Mouse (Mus musculus): Measurements from ENCODE around the gene Polg.

The Polg gene

GRCm38 (mm10) chr7:79466053-79466901, at the start of gene Polg:
Polg (minus strand) TSS chr7:79466362.
- peak; percentile 98 for DNase-seq (ENCODE audit: low read depth, low spot score)

- DNase-seq (ENCODE audit: low read depth, low spot score), result no peak
Observed at GRCm38 (mm10) chr7:79515861-79516260, 49.7 kb upstream of the Polg start.

DNA sequence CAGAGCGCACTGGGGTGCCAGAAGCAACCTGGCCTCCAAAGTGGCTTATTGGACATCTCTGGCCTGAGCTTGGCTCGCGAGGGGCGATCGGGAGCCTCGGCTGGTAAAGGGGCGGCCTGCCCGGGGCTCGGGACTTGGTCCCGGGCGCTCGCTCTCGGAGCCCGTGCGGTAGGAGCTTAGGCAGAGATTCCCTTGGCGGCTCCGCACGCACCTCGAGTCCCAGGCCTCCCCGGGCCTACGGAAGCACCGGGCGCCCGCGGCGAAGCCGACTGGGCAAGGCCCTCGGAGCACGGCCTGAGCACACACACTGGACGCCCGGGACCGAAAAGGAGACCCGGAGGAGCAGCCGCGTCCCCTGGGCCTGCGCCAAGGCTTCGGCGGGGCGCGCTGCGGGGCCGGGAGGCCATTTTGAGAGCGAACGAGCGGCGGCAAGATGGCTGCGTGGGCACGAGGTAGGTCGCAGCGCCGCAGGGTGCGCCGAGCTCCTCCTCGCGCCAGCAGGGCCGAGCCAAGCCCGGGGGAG, 49.1 kb upstream of the Polg start:
- no peak for DNase-seq (ENCODE audit: low read depth, low spot score)

DNA sequence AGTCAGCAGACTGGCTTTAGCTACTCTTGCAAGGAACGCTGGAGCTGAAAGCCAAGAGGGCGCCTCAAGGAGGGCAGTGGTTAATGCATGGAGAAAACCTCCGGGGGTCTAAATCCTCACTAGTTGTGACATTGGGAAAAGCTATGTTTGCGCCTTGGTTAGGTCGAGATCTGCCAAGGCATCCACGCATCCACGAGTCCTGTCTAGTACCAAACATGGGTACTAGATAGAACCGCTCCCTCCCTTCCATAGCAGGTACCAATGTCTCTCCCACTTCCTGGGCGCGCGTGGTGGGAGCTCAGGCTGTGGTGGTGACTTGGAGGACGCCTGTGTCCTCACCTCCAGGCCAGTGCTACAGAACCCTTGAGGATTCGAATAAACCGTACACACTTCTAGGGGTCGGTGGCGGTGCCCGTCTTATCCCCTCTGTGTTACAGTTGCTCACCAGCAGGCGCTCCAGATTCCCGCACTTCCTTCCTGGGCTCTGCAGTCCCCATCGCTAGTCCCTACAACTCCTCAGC, 48.3 kb upstream of the Polg start:
- no peak for DNase-seq (ENCODE audit: low read depth, low spot score)

- DNase-seq (ENCODE audit: low read depth, low spot score), result no peak
Observed at GRCm38 (mm10) chr7:79513466-79513865, 47.3 kb upstream of the Polg start.

DNA sequence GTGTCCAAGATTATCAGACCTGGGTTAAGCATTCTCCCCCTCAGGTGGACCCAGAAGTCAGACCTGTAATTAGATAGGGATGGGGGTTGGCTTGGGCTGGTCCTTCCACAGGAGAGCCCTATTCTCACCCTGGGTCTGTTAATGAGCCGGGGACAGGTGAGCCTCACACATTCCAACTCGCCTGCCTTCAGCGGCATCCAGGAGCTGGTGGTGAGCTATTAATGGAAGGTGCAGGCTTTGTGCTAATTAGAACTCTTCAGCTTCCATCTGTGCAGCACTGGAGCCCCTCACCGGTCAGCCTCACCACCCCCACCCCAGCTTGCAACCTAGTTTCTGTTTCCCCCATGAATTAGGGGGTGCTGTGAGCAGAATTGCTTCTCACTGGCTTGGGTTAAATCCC, 46.3 kb upstream of the Polg start:
- no peak for DNase-seq (ENCODE audit: low read depth, low spot score)

GRCm38 (mm10) chr7:79511656-79512055, 45.5 kb upstream of the Polg start:
- DNase-seq (ENCODE audit: low read depth, low spot score), result no peak

DNA sequence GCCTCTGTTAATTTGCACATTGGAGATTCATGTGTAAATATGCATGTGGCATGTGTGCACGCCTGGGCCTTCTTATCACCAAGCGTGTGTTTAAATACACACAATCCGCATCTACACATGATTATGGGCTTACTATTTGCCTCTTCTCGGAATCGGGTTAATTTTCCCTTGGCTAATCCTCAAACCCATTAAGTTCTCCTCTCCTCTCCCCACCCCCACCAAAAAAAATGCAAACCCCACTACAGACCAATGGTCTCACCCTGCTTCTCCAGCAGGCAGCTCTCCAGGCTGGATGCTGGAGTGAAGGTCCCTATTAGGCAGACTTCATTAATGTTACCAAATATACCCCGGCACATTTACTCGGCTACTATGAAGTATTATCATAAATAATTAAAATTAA, 45.0 kb upstream of the Polg start:
- DNase-seq (ENCODE audit: low read depth, low spot score), result no peak

- DNase-seq (ENCODE audit: low read depth, low spot score), result no peak
Observed at GRCm38 (mm10) chr7:79510686-79511085, 44.5 kb upstream of the Polg start.

GRCm38 (mm10) chr7:79509710-79510109, 43.5 kb upstream of the Polg start:
- no peak for DNase-seq (ENCODE audit: low read depth, low spot score)

DNA sequence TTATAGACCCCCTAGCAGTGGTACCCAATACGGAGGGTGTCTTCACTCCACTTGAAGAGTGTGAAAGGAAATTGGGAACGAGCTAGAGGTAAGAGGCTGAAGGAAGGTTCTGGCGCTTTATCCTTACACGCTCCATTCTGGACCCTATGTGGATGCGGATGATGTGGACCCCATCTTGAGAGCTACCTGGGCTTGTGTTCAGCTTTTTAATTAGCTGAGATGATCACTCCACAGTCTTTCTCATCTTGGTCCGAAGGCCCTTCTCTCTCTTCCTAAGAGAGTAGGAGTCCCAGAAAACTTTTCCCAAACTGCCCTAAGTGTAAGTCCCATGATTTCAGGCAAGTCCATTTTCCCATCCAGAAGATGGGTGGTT, 43.1 kb upstream of the Polg start:
- no peak for DNase-seq (ENCODE audit: low read depth, low spot score)

GRCm38 (mm10) chr7:79508280-79509234, 42.4 kb upstream of the Polg start:
- DNase-seq (ENCODE audit: low read depth, low spot score), result no peak

DNA sequence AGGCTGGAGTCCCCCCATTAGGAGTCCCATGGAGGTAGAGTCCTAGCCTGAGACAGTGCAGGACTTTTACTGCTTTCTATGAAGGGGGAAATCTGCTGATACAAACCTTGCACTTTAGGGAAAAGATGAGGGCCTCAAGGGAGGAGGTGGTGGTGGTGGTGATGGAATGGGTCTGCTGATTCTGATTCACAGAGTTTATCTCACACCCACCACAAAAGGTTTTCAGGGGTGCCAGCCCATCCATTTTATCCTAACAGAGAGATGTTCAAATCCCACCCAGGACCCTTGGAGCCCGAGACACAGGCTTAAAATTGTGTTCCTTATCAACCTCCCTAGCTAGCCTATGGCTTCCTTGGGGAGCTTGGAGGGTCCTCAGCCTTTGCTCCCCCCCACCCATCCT, 41.6 kb upstream of the Polg start:
- DNase-seq (ENCODE audit: low read depth, low spot score), result no peak

DNA sequence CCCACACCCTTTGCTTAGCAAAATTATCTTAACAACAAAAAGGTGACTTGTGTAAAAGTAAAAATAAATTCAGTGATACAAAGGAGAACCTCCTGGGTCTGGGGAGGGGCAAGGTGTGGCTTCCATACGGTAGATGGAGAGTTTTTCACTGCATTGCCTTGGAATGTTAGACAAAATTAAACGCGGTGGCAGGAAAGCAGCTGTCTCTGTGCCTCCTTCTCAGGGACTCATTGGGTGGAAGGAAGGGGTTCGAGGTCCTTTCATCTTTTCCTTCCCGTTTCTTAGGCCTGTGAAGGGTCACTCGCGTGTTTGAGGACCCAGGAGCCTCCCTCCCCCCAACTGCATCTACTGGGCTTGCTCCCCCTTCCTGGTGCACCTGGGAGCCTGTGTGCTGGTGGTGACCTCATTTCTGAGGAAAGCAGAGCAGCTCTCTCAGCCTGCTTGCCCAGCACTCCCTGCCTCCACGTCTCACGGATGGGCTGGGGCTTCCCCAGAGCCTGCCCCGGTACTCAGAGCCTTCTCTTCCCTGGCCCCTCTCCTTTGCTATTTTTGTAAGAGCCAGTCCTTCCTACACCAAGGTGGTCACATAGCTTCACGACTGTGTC, 41.0 kb upstream of the Polg start:
- no peak for DNase-seq (ENCODE audit: low read depth, low spot score)

- no peak for DNase-seq (ENCODE audit: low read depth, low spot score)
Observed at GRCm38 (mm10) chr7:79506531-79507090, 40.4 kb upstream of the Polg start.

DNA sequence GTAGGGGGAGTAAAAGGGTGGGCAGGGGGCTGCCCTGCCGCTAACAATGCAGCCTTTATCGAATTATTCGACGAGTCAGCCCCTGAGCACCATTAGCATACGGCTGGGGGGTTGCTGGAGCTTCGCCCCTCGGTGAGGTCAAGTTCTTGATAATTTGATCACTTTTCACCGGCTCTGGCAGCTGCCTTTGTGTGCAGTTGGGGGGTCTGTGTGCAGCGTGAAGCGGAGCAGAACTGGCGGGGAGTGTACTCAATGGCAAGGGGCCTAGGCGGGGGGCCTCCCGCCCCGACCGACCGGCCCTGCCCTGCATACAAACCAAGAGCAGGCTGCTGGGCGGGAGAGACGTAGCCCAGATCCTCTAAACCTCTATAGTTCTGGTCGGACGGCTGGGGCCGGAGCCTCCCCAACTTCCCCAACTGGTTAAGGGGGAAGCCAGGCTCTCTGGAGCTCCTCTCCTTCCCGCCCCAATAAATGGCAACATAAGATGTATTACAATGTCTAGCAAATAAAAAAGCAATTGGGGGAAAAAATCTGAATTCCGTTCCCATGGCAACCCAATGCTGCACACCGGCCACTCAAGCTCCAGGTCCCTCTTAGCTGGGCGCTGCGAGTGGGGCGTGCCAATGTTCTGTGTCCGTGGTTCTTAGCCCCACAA, 39.8 kb upstream of the Polg start:
- DNase-seq (ENCODE audit: low read depth, low spot score), result no peak

DNA sequence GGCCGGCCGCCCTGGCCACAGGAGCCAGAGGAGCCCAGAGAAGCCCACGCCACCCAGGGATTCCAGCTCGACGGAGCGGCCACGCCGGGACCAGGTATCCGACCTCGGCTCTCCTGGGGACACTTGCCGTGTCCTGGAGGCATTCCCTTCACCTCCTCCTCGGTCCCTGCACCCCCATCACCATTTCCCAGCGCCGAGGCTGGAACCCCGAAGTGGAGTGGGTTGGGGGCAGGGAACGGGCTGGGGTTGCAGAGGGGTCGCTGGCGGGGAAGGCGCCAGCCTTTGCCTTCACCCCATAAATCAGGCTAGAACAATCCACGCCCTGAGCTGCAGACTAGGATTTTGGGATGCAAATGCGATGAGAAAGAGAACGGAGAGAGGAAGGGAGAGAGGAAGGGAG, 39.2 kb upstream of the Polg start:
- no peak for DNase-seq (ENCODE audit: low read depth, low spot score)

GRCm38 (mm10) chr7:79504723-79505122, 38.6 kb upstream of the Polg start:
- peak; percentile 54 for DNase-seq (ENCODE audit: low read depth, low spot score)

GRCm38 (mm10) chr7:79503656-79504250, 37.6 kb upstream of the Polg start:
- DNase-seq (ENCODE audit: low read depth, low spot score), result no peak

- DNase-seq (ENCODE audit: low read depth, low spot score), result no peak
Observed at GRCm38 (mm10) chr7:79503103-79503455, 36.9 kb upstream of the Polg start.

All from retina, adult 2 months (tissue).